Mouse (Mus musculus) adrenal gland, adult 8-10 months (tissue): ENCODE results near the gene Shroom1. TPM values are rescaled to one million over a fixed set of nuclear protein-coding genes. Genes with fewer than 3 reads are reported as not detected.
"Not testable (repeated sequence)": the region's sequence is repeated elsewhere in the genome, so short reads cannot be mapped to it uniquely, and the experiment has no call there.

Experiments used
- DNase-seq: peaks from one replicate; pipeline ENCODE4 v3.0.0; 2022
- total RNA-seq, 4 experiments: library from RNA; stranded (reverse); gene quantifications; 2 replicates each; pipeline ENCODE4 v1.2.4; 2022

Gene Shroom1
- total RNA-seq = 1 to 10 TPM; 2.6 to 10.0 (median 7.4) TPM

- no peak for DNase-seq
Measured at GRCm38 (mm10) chr11:53456474-53457371, at the start of gene Shroom1, which contains the start of gene Gm10447. Shroom1 (plus strand) TSS chr11:53457205. Gm10447 (minus strand) TSS chr11:53457110.

- DNase-seq = no peak
Measured at GRCm38 (mm10) chr11:53411738-53412137, 45.3 kb upstream of the Shroom1 start.

- no peak for DNase-seq
Measured at GRCm38 (mm10) chr11:53413871-53414270, 43.1 kb upstream of the Shroom1 start.

DNA sequence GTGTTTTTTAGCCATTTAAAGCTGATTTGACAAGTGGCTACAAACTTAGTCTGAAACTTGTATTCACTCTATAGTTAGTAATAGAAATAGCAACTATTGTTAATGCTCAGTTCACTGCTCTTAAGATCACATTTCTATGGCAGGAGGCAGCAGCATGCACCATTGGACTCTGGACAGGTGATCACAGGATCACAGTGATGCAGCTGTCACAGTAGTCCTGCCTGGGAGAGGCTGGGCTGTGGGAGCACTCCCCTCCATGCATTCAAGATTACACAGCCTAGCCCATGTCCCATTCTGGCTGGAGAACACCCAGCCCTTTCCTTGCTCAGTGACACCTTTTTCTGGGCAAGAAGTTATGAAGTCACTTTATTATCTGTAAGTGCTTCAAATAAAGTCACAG is 39.0 kb upstream of the Shroom1 start:
- DNase-seq = no peak

DNA sequence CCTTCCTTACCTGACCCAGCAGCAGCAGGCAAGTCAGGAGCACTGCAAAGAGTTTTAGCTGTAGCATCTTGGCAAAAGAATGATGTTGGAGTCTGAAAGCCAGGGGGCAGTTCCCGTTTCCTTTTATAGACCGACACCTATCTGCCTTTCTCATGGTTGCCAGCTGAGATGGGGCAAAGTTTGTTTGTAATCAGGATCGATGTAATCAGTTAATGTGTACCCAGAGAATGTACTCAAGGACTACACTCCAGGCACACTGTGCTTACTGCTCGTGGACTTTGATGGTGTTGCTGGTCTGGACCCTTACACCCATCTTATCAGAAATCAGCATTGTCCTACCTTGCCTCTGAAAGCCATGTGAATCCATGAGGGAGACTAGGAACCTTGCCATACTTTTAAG is 34.0 kb upstream of the Shroom1 start, which contains the start of gene Leap2:
Gene Leap2, minus strand, starts transcription at position 135 of the 400 bp plus-strand sequence.
- no peak for DNase-seq

DNA sequence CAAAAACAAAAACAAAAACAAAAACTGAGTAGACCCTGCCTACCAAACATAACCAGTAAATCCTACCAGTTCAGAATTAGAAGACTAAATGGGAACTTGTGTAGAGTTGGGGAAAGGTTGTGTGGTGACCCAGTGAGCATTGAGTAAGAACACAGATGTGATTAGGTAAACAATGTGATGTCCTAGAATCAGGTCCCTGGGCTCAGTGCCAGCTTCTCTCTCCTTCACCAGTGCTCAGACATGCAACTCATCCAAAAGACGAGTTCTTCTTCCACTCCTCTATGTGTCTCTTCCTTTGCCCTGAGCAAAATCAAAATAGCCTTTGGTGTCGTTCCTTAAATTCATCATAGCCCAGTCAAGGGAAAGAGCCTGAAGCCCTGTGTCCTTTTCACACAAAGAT is 32.2 kb upstream of the Shroom1 start:
- DNase-seq = peak; percentile 62

- no peak for DNase-seq
Measured at GRCm38 (mm10) chr11:53425251-53425650, 31.8 kb upstream of the Shroom1 start.

- no peak for DNase-seq
Measured at GRCm38 (mm10) chr11:53425711-53426255, 31.2 kb upstream of the Shroom1 start.

GRCm38 (mm10) chr11:53426914-53427313 is 30.1 kb upstream of the Shroom1 start:
- not testable (repeated sequence) for DNase-seq

DNA sequence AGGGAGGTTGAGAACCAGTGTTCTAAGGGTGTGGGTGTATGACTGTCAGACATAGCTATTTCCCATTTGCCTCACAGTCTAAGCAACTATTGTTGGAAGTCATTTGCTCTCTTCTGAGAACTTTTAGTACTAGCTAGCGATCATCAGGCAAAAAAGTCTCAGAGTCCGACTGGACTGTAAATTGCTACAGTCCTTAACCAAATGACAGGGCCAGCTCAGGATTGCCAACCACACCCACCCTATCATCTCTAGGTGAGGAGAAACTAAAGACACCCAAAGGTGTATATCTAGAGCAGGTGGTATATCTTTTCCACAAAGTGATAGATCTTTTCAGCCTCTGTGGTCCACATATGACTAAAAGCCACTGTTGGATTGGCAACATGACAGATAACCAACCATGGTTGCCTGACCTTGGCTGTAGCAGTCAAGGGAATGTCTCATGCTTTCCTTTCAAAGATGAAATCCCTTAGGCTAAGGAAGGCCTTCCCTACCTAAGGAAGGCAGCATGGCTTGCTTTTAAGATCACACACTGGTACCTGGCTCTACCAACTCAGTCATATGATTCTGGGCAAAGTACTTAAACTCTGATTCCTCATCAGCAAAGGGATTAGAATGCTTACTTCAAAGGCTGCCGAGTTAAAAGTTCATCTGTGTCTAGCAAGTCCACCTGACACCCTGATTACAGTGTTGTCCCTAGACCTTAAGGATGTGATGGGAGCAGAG is 28.9 kb upstream of the Shroom1 start:
- DNase-seq = no peak

DNA sequence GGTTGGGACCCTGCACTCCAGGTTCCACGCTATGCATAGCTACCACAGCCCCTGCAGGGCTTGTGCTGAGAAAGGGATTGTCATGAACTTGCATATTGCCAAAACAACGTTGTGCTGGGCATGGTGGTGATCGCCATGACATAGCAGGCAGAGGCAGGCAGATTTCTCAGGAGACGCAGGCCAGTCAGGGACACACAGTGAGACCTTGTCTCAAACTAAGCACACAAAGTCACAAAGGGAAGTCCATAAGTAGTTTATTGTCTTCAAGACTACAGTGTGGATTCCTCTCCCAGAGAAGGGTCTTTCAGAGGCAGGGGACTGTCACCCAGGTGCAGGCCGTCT is 28.3 kb upstream of the Shroom1 start:
- DNase-seq = no peak

DNA sequence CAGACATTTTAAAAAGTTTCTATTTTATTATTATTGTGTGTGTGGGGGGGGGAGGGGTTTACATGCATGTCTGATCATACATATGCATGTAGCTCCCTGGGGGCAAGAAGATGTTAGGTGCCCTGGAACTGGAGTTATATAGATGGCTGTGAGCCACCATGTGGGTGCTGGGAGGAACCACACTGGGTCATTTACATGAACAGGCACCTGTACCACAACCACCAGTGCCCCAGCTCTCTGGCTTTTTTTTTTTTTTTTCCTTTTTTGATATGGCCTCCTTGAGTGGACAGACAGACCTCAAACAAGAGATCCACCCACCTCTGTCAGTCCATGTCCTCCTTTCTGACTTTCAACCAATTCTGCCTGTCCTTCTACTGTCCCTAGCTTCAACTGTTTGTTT is 27.8 kb upstream of the Shroom1 start:
- no peak for DNase-seq

- peak; percentile 65 for DNase-seq
Measured at GRCm38 (mm10) chr11:53430300-53430669, 26.7 kb upstream of the Shroom1 start.

- peak; percentile 100 for DNase-seq
Measured at GRCm38 (mm10) chr11:53430670-53431346, 26.2 kb upstream of the Shroom1 start, which contains the start of the genes Uqcrq and Gdf9. Uqcrq (minus strand) TSS chr11:53430831. Gdf9 (plus strand) TSS chr11:53431023.

DNA sequence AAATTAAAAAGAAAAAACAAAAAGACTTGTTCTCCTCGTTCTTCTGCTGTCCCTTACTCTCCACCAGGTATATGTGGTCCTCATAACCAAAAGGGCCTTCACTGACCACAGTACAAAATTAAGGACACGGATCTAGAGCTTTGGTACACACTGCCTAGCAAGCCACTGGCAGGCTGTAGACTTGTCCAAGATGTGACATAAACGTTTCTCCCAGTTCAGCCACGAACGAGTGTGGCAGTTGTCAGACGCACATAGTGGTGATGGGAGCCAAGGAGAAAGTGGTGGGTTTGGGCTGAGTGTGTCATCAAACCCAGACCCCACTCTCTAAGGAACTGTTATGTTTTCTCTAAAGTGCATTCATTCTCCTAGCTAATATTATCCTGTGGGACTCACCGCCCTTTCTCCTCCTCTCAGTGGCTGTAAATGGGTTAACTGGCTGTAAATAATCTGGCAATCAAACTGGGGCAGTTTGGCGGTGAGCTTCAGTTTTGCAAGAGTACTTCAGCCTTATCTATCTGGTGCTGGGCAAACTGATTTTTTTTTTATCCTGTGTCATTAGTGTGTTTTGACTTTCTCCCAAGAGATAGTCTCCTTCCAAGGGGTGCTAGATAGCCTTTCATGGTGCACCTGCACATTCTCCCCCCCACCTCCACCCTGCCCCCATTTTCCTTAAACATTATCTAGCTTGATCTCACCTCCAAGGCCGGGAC is 25.5 kb upstream of the Shroom1 start:
- DNase-seq = peak; percentile 46

DNA sequence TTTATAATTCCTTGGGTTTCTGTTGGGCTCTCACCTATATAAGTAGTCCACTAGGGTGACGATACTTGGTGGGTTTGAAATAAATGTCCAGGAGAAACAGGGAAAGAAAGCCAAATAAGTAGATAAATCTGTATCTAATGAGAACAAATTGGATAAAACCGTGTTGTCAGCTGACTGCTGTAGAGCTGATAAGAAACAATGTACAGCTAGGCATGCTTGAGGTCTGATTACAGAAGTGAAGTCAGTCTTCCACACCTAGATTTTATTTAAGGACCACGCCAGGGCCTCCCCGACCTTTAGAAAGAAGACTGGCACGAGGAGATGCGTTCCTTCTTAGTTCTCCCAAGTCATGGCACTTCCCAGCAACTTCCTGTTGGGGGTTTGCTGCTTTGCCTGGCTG is 23.9 kb upstream of the Shroom1 start:
- no peak for DNase-seq

DNA sequence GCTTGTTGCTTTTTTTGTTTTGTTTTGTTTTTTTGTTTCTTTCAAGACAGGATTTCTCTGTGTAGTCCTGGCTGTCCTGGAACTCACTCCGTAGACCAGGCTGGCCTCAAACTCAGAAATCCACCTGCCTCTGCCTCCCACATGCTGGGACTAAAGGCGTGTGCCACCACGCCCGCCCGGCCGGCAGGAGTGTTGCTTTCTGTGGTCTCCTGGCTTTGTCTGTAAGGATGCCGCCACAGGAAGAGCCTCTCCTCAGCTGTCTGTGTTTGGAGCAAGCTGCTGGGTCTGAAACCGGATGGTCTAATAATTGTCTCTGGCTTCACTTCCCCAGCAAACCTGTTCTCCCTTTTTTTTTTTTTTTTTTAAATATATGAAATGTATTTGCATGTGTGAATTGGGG is 21.5 kb upstream of the Shroom1 start:
- DNase-seq = no peak

DNA sequence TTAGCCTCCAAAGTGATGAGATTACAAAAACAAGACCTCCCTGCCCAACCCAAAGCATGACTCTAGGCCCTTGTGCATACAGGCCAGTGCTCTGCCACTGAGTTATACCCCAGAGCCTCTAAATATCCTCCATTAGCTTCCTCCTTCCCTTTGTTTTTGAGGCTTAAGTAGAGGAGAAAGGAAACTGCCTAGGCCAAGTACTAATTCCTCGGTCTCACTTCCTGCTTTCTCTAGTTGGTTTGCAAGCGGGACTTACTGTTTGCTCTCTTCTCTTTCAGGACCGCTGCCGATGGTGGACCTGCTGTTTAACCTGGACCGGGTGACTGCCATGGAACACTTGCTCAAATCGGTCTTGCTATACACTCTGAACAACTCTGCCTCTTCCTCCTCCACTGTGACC is 20.7 kb upstream of the Shroom1 start:
- no peak for DNase-seq

DNA sequence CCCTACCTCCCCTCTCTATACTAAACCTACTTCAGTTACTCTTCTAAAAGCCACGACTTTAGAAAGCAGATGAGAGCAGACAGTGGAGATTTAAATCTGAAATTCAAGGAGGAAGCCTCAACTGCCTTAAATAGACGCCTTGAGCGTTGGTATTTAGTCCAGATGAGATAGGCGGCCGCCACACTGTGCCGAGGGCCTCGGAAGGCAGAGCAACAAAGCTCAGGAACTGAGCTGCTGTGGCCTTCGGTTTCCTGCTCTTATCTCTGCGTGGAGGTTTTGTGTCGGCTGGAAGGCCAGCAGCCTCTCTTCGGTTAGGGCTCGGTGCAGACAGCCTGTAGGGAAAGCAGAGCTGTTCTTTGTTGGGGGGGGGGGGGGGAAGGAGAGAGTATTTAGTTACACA is 15.1 kb upstream of the Shroom1 start:
- no peak for DNase-seq

GRCm38 (mm10) chr11:53443861-53444260 is 13.1 kb upstream of the Shroom1 start:
- no peak for DNase-seq

GRCm38 (mm10) chr11:53445562-53445961 is 11.4 kb upstream of the Shroom1 start:
- DNase-seq = peak; percentile 64

GRCm38 (mm10) chr11:53446183-53446582 is 10.8 kb upstream of the Shroom1 start:
- no peak for DNase-seq
